Mouse (Mus musculus) stomach, postnatal 0 days (tissue): ENCODE measurements around the gene Rnf152.

Source experiments
- CTCF ChIP-seq: IDR thresholded peaks from 2 replicates; pipeline ENCODE4 v1.5.1; 2016; ENCODE audit warnings: antibody characterized with exemption, low read depth, mild to moderate bottlenecking, moderate library complexity
- EP300 ChIP-seq: optimal IDR thresholded peaks from 2 replicates; pipeline ENCODE3; 2016; ENCODE audit warnings: antibody characterized with exemption

GRCm38 (mm10) chr1:105332087-105332731, 24.3 kb downstream of the Rnf152 start:
- TF ChIP-seq CTCF = no peak
- TF ChIP-seq EP300 = no peak
